ENCODE assay signal across 10 mouse cellular contexts in genomic region chr4:45421519-45422260, GRCm38 (mm10). TPM values are rescaled to one million over a fixed set of nuclear protein-coding genes. Genes with fewer than 3 reads are reported as not detected.
DNase-seq lines count a peak whose midpoint lies in the region; ATAC-seq and TF ChIP-seq lines count a peak whose summit lies in the region.
"Had no signal": no experiment of that assay in that cellular context is flagged by ENCODE, and none has a peak within 500 bp of the region (broad histone marks: within the 10 kb centered on the region; RNA-seq: fewer than 3 reads in every experiment).

No protein-coding gene starts in this region.

- H3K4me1 ChIP-seq in lung, postnatal 0 days (ENCODE audit: insufficient read depth, low read depth, low read length): peaks cover 3% of the 10 kb centered on the region; the same call in 1 of the 2 replicates
- H3K4me1 ChIP-seq in lung, adult 2 months (ENCODE audit: control insufficient read depth, insufficient read depth, low read length): peaks cover 8% of the 10 kb centered on the region
- peaks cover 46% of the 10 kb centered on the region for H3K4me1 ChIP-seq in embryonic facial prominence, embryonic 15.5 days
- H3K4me1 ChIP-seq in stomach, embryonic 16.5 days (ENCODE audit: control insufficient read depth, insufficient read depth, low read length): peaks cover 20% of the 10 kb centered on the region; the same call in 1 of the 2 replicates

- 81% methylated on average over 11 of the region's 11 CpGs for whole genome bisulfite sequencing in lung, postnatal 0 days
- WGBS in lung, adult 2 months: 69% methylated on average over 11 of the region's 11 CpGs
- WGBS in embryonic facial prominence, embryonic 15.5 days: 57% methylated on average over 11 of the region's 11 CpGs
- 80% methylated on average over 11 of the region's 11 CpGs for WGBS in stomach, embryonic 16.5 days

- no peak for TF ChIP-seq POLR2A in lung, adult 2 months (IDR thresholded peaks at IDR 0.05; ENCODE audit: borderline replicate concordance, extremely low read depth, low read depth, low read length)

- H3K27me3 ChIP-seq in lung, postnatal 0 days (replicated peaks; ENCODE audit: insufficient read depth, low read length): no peaks in the 10 kb centered on the region
- H3K27me3 ChIP-seq in embryonic facial prominence, embryonic 15.5 days: no peaks in the 10 kb centered on the region
- H3K27me3 ChIP-seq in stomach, embryonic 16.5 days (ENCODE audit: control insufficient read depth, insufficient read depth, low read length): no peaks in the 10 kb centered on the region

- no peak for ATAC-seq in lung, postnatal 0 days
- ATAC-seq in embryonic facial prominence, embryonic 15.5 days (ENCODE audit: insufficient number of reproducible peaks, low FRiP score, low TSS enrichment, low read depth): no peak
- ATAC-seq in stomach, embryonic 16.5 days (ENCODE audit: insufficient read depth, low FRiP score): no peak

- DNase-seq in lung, postnatal 0 days (ENCODE audit: low spot score): no peak
- no peak for DNase-seq in lung, adult 2 months
- peak; percentile 61 for DNase-seq in kidney, adult 18-20 months
- DNase-seq in frontal cortex, postnatal 10 days (ENCODE audit: low spot score in 2 of 2): no peak
- no peak for DNase-seq in thymus, adult 18-20 months
- DNase-seq: heart, postnatal 36 days; thymus, postnatal 25 days had no signal

- H3K4me2 ChIP-seq in lung, postnatal 0 days (replicated peaks; ENCODE audit: low read depth, low read length): no peak overlapping the region
- no peak overlapping the region for H3K4me2 ChIP-seq in embryonic facial prominence, embryonic 15.5 days (replicated peaks)
- no peak overlapping the region for H3K4me2 ChIP-seq in stomach, embryonic 16.5 days (ENCODE audit: low read depth, low read length)
- H3K4me2 ChIP-seq: midbrain, embryonic 12.5 days had no signal

- H3K27ac ChIP-seq in lung, postnatal 0 days (ENCODE audit: low read length): peak overlapping the region; percentile 20; the same call in 1 of the 2 replicates
- peak overlapping the region; percentile 55; the same call in 1 of the 2 replicates for H3K27ac ChIP-seq in embryonic facial prominence, embryonic 15.5 days (replicated peaks)
- H3K27ac ChIP-seq in stomach, embryonic 16.5 days (ENCODE audit: low read length): peak overlapping the region; percentile 56
- H3K27ac ChIP-seq: midbrain, embryonic 12.5 days had no signal

- no peak overlapping the region for H3K4me3 ChIP-seq in lung, postnatal 0 days (ENCODE audit: low read depth, low read length)
- no peak overlapping the region for H3K4me3 ChIP-seq in lung, adult 2 months (replicated peaks; ENCODE audit: extremely low read depth, low read depth, low read length)
- H3K4me3 ChIP-seq in embryonic facial prominence, embryonic 15.5 days (replicated peaks): no peak overlapping the region
- no peak overlapping the region for H3K4me3 ChIP-seq in stomach, embryonic 16.5 days (replicated peaks; ENCODE audit: low read length)
- H3K4me3 ChIP-seq: midbrain, embryonic 12.5 days had no signal

- TF ChIP-seq EP300 in lung, postnatal 0 days (IDR thresholded peaks at IDR 0.05): no peak

- no peaks in the 10 kb centered on the region for H3K9me3 ChIP-seq in lung, postnatal 0 days (ENCODE audit: low read length)
- no peaks in the 10 kb centered on the region for H3K9me3 ChIP-seq in embryonic facial prominence, embryonic 15.5 days (replicated peaks)
- no peaks in the 10 kb centered on the region for H3K9me3 ChIP-seq in stomach, embryonic 16.5 days (replicated peaks; ENCODE audit: control insufficient read depth, low read length)
- H3K9me3 ChIP-seq: midbrain, embryonic 12.5 days had no signal

- H3K9ac ChIP-seq in lung, postnatal 0 days (replicated peaks; ENCODE audit: low read depth): no peak overlapping the region
- H3K9ac ChIP-seq in embryonic facial prominence, embryonic 15.5 days: no peak overlapping the region
- H3K9ac ChIP-seq in stomach, embryonic 16.5 days (ENCODE audit: low read length): peak overlapping the region; percentile 22; the same call in 1 of the 2 replicates
- H3K9ac ChIP-seq: midbrain, embryonic 12.5 days had no signal

- no peak for TF ChIP-seq CTCF in lung, postnatal 0 days (IDR thresholded peaks at IDR 0.05)
- TF ChIP-seq CTCF in lung, adult 2 months (IDR thresholded peaks at IDR 0.05; ENCODE audit: insufficient read depth, low read length): no peak

- H3K36me3 ChIP-seq in lung, postnatal 0 days (ENCODE audit: insufficient read depth, low read length): no peaks in the 10 kb centered on the region
- peaks cover 4% of the 10 kb centered on the region; the same call in 1 of the 2 replicates for H3K36me3 ChIP-seq in embryonic facial prominence, embryonic 15.5 days
- H3K36me3 ChIP-seq in stomach, embryonic 16.5 days (ENCODE audit: control insufficient read depth, insufficient read depth, low read length): no peaks in the 10 kb centered on the region
- H3K36me3 ChIP-seq: midbrain, embryonic 12.5 days had no signal

RNA-seq across cellular contexts. Expression of gene Slc25a51, which starts 13.1 kb away (rescaled TPM):
- polyA plus RNA-seq in lung, postnatal 0 days (2015; fragmentation: Nextera tagmentation; extraction: Ambion mirVana): 59.4 and 69.4 TPM in 2 replicates
- 86.4 and 109 TPM in 2 replicates for polyA plus RNA-seq in lung, adult 2 months (2012; rRNA removed)
- 58.9 and 64.8 TPM in 2 replicates for polyA plus RNA-seq in embryonic facial prominence, embryonic 15.5 days (2015; fragmentation: Nextera tagmentation; extraction: Ambion mirVana)
- polyA plus RNA-seq in stomach, embryonic 16.5 days (2015; fragmentation: Nextera tagmentation; extraction: Ambion mirVana): 62.0 and 65.5 TPM in 2 replicates
